Mouse (Mus musculus) lung, postnatal 0 days (tissue): Measurements from ENCODE around the gene Rps27rt.

Experiments
- CTCF ChIP-seq: IDR thresholded peaks from 2 replicates; pipeline ENCODE4 v1.5.1; 2016; ENCODE audit warnings: antibody characterized with exemption, mild to moderate bottlenecking
- EP300 ChIP-seq: IDR thresholded peaks from 2 replicates; pipeline ENCODE4 v1.6.1; 2016; ENCODE audit warnings: antibody characterized with exemption, mild to moderate bottlenecking, control low read depth

DNA sequence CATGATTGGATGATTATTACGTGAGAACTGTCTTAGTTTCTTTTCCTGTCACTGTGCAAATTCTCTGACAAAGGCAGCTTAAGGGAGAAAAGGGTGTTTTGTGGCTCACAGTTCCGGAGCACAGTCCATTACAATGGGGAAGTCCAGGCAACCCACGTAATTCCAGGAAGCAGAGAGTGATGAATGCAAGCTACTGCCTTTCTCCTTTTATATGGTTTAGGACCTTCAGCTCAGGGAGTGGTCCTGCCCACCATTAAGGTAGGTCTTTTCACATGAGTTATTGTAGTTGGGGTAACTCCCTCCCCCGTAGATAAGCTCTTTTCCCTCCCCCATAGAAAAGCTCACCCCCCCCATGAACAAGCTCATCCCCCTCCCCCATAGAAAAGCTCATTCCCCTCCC, 48.0 kb upstream of the Rps27rt start:
- TF ChIP-seq EP300: no peak
- TF ChIP-seq CTCF: no peak
